Mouse (Mus musculus) myocyte (in vitro differentiated cells): Measurements from ENCODE around the gene Rsph14.

Experiments
- CEBPB ChIP-seq: IDR thresholded peaks from 2 replicates; pipeline ENCODE4 v1.6.1; 2011; ENCODE audit warnings: mild to moderate bottlenecking, moderate library complexity; ENCODE audit not compliant: poor library complexity, insufficient read depth, severe bottlenecking
- E2F4 ChIP-seq: IDR thresholded peaks from one replicate; pipeline ENCODE4 v1.6.1; 2011; ENCODE audit warnings: mild to moderate bottlenecking, control low read depth, moderate library complexity; ENCODE audit not compliant: insufficient read depth
- MAX ChIP-seq: IDR thresholded peaks from one replicate; pipeline ENCODE4 v1.6.1; 2011; ENCODE audit warnings: low read depth, mild to moderate bottlenecking, control low read depth
- MYOD1 ChIP-seq, 3 experiments: IDR thresholded peaks; one replicate each; pipeline ENCODE4 v1.6.1; 2011; ENCODE audit warnings: control low read depth in 2 of 3, low read depth in 2 of 3, mild to moderate bottlenecking in 2 of 3, moderate library complexity in 1 of 3; ENCODE audit not compliant: insufficient read length in 2 of 3, control insufficient read depth in 1 of 3
- MYOG ChIP-seq, 3 experiments: IDR thresholded peaks; one replicate each; pipeline ENCODE4 v1.6.1; 2011; ENCODE audit warnings: control low read depth in 2 of 3, low read depth in 2 of 3, mild to moderate bottlenecking in 2 of 3; ENCODE audit not compliant: insufficient read length in 2 of 3, control insufficient read depth in 1 of 3, insufficient read depth in 1 of 3
- POLR2A ChIP-seq: IDR thresholded peaks from one replicate; pipeline ENCODE4 v1.6.1; 2011; ENCODE audit warnings: low read depth, mild to moderate bottlenecking, control low read depth, moderate library complexity; ENCODE audit not compliant: insufficient read length
- POLR2AphosphoS2 ChIP-seq: IDR thresholded peaks from one replicate; pipeline ENCODE4 v1.6.1; 2011; ENCODE audit warnings: low read depth, control low read depth; ENCODE audit not compliant: insufficient read length
- TCF12 ChIP-seq: IDR thresholded peaks from one replicate; pipeline ENCODE4 v1.6.1; 2011; ENCODE audit warnings: mild to moderate bottlenecking, control low read depth; ENCODE audit not compliant: poor library complexity, insufficient read depth, severe bottlenecking
- TCF3 ChIP-seq: IDR thresholded peaks from one replicate; pipeline ENCODE4 v1.6.1; 2011; ENCODE audit warnings: low read depth, control low read depth; ENCODE audit not compliant: insufficient read length
- USF1 ChIP-seq: IDR thresholded peaks from one replicate; pipeline ENCODE4 v1.6.1; 2011; ENCODE audit warnings: low read depth, mild to moderate bottlenecking, control low read depth, moderate library complexity

DNA sequence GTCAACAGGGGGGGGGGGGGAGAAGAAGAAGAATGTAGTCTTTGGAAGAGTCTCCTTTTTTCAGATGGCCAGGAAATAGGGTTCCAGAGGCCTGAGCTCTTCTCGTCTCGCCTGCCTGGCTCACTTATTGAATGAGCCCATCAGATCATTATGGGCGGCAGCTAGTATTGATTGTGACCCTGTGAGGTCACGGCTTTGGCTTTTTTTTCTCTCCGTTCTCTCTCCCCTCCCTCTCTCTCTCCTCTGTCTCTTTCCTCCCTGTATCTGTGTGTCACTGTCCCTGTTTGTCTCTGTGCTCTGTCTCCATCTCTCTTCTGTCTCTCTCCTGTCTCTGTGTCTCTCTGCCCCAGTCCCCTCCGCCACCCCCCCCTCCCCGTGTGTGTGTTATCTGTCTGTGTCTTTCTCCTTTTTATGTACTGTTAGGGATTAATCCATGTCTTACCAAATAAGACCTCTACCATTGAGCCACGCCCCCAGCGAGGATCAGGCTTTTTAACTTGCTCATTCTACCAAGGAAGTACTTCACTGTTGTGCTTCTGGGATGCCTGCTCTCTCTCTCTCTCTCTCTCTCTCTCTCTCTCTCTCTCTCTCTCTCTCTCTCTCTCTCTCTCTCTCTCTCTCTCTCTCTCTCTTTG lies 26.5 kb upstream of the Rsph14 start:
- TF ChIP-seq POLR2A (no peak), USF1 (no peak), MAX (no peak), POLR2AphosphoS2 (no peak), TCF3 (no peak), CEBPB (no peak), TCF12 (no peak), E2F4 (no peak), MYOD1 (IDR thresholded peaks at IDR 0.05; ENCODE audit: control insufficient read depth in 1 of 3, insufficient read length in 2 of 3, low read depth in 2 of 3) (no peak), MYOG (IDR thresholded peaks at IDR 0.05; ENCODE audit: control insufficient read depth in 1 of 3, insufficient read depth in 1 of 3, insufficient read length in 2 of 3, low read depth in 2 of 3) (no peak)
